Mouse (Mus musculus): ENCODE results near the gene Adgrb2. TPM values are rescaled to one million over a fixed set of nuclear protein-coding genes. Genes with fewer than 3 reads are reported as not detected.

The Adgrb2 gene
- polyA plus RNA-seq, 1 experiment from 2014 or later = 3.6 TPM

DNA sequence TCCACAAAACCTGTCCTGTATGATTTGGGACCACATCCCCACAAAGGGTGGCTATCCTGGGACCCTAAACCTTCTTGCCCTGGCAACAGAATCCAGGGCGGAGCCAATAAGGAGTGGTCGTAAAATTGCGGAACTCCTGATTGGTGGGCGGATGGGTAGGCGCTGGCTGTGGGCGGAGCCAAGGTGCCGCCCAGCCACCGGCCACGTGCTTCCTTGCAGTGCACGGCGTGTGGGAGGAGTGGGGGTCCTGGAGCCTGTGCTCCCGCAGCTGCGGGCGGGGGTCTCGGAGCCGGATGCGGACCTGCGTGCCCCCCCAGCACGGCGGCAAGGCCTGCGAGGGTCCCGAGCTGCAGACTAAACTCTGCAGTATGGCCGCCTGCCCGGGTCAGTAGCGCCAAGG, 21.9 kb downstream of the Adgrb2 start:
- H3K4me3 ChIP-seq (replicated peaks) = peak overlapping the region; percentile 36
- H3K27ac ChIP-seq = no peak overlapping the region

GRCm38 (mm10) chr4:130009043-130009442, 24.4 kb downstream of the Adgrb2 start:
- H3K36me3 ChIP-seq = peaks cover 12% of the 10 kb centered on the region; the same call in 1 of the 2 replicates
- no peak for ATAC-seq (ENCODE audit: insufficient number of reproducible peaks, insufficient read depth, low FRiP score, low TSS enrichment, low read depth)
- peaks cover 92% of the 10 kb centered on the region for H3K27me3 ChIP-seq
- WGBS = 66% methylated on average over 14 of the region's 14 CpGs
- no peak overlapping the region for H3K4me3 ChIP-seq (replicated peaks)
- no peak overlapping the region for H3K27ac ChIP-seq
- H3K4me2 ChIP-seq = no peak overlapping the region
- H3K9me3 ChIP-seq = no peaks in the 10 kb centered on the region
- H3K4me1 ChIP-seq (replicated peaks) = peaks cover 9% of the 10 kb centered on the region
- no peak overlapping the region for H3K9ac ChIP-seq (replicated peaks)

More for the DNA sequence above, 21.9 kb downstream of the Adgrb2 start:
- no peak for ATAC-seq (ENCODE audit: insufficient number of reproducible peaks, insufficient read depth, low FRiP score, low TSS enrichment, low read depth)
- H3K9me3 ChIP-seq = no peaks in the 10 kb centered on the region
- H3K27me3 ChIP-seq = peaks cover 77% of the 10 kb centered on the region
- WGBS = 17% methylated on average over 25 of the region's 25 CpGs
- peaks cover 5% of the 10 kb centered on the region; the same call in 1 of the 2 replicates for H3K36me3 ChIP-seq
- H3K4me2 ChIP-seq = peak overlapping the region; percentile 64
- H3K4me1 ChIP-seq (replicated peaks) = peaks cover 17% of the 10 kb centered on the region
- H3K9ac ChIP-seq (replicated peaks) = peak overlapping the region; percentile 53

DNA sequence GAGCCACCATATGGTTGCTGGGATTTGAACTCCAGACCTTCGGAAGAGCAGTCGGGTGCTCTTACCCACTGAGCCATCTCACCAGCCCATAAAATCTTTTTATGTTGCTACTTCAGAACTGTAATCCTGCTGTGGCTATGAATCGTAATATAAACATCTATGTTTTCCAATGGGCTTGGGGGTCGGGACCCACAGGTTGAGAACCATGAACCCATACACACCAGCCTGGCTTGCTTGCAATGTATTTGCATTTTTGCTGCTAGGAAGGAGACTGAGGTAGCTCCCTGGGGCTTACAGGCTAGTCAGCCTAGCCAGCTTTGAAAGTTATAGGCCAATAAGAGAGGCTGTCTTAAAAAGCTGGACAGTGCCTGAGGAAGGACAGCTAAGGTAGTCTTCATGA, 26.1 kb downstream of the Adgrb2 start:
- 83% methylated on average over 4 of the region's 4 CpGs for WGBS
- H3K27me3 ChIP-seq = peaks cover 91% of the 10 kb centered on the region
- no peak for ATAC-seq (ENCODE audit: insufficient number of reproducible peaks, insufficient read depth, low FRiP score, low TSS enrichment, low read depth)

DNA sequence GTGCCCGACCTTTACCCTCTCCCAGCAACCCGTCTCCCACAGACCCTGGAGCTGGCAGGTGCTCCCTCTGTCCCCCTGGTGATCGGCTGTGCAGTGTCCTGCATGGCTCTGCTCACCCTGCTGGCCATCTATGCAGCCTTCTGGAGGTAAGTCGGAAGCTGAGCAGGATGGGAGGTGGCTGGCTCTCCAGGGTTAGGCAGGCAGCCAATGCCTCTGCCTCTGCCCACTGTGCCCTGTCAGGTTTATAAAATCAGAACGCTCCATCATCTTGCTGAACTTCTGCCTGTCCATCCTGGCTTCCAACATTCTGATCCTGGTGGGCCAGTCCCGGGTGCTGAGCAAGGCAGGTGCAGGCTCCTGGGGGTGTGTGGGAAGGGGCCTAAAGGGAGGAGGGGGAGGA, 27.6 kb downstream of the Adgrb2 start:
- Histone ChIP-seq H3K27ac (no peak overlapping the region), H3K9me3 (no peaks in the 10 kb centered on the region), H3K27me3 (peaks cover 91% of the 10 kb centered on the region), H3K36me3 (peaks cover 12% of the 10 kb centered on the region; the same call in 1 of the 2 replicates), H3K4me2 (no peak overlapping the region), H3K4me3 (replicated peaks) (no peak overlapping the region), H3K9ac (replicated peaks) (no peak overlapping the region), H3K4me1 (replicated peaks) (no peaks in the 10 kb centered on the region)
- ATAC-seq (ENCODE audit: insufficient number of reproducible peaks, insufficient read depth, low FRiP score, low TSS enrichment, low read depth) = no peak
- WGBS = 76% methylated on average over 6 of the region's 6 CpGs

More for the DNA sequence above, 26.1 kb downstream of the Adgrb2 start:
- H3K27ac ChIP-seq = no peak overlapping the region
- H3K36me3 ChIP-seq = peaks cover 12% of the 10 kb centered on the region; the same call in 1 of the 2 replicates
- no peaks in the 10 kb centered on the region for H3K9me3 ChIP-seq
- no peak overlapping the region for H3K9ac ChIP-seq (replicated peaks)
- peaks cover 9% of the 10 kb centered on the region for H3K4me1 ChIP-seq (replicated peaks)
- no peak overlapping the region for H3K4me3 ChIP-seq (replicated peaks)
- H3K4me2 ChIP-seq = no peak overlapping the region

DNA sequence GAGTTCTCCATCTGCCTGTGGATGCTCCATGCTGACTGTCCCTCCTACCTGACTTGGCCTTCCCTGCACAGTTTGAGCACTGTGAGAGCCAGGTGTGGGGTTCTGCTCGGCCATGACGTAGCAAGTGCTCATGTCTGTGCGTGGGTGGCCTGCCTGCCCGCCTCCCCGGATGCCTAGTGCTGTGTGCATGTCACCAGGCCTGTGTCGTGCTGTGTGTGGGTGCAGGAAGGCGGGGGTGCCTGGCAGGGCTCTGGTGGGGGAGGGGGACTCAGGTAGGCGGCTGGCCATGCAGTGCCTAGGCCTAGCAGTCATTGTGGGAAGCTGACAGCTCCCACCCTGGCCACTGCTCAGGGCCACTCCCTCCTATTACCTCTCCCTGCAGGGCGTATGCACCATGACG, 28.4 kb downstream of the Adgrb2 start:
- Histone ChIP-seq H3K27me3 (peaks cover 84% of the 10 kb centered on the region), H3K9me3 (no peaks in the 10 kb centered on the region), H3K4me3 (replicated peaks) (no peak overlapping the region), H3K4me2 (no peak overlapping the region), H3K27ac (no peak overlapping the region), H3K9ac (replicated peaks) (no peak overlapping the region), H3K4me1 (replicated peaks) (no peaks in the 10 kb centered on the region), H3K36me3 (peaks cover 12% of the 10 kb centered on the region; the same call in 1 of the 2 replicates)
- WGBS = 56% methylated on average over 10 of the region's 10 CpGs
- ATAC-seq (ENCODE audit: insufficient number of reproducible peaks, insufficient read depth, low FRiP score, low TSS enrichment, low read depth) = no peak

GRCm38 (mm10) chr4:130016010-130016409, 31.3 kb downstream of the Adgrb2 start:
- no peaks in the 10 kb centered on the region for H3K4me1 ChIP-seq (replicated peaks)
- H3K36me3 ChIP-seq = peaks cover 7% of the 10 kb centered on the region; the same call in 1 of the 2 replicates
- 62% methylated on average over 4 of the region's 4 CpGs for whole genome bisulfite sequencing
- no peak overlapping the region for H3K27ac ChIP-seq
- H3K9me3 ChIP-seq = no peaks in the 10 kb centered on the region
- H3K27me3 ChIP-seq = peaks cover 76% of the 10 kb centered on the region
- no peak overlapping the region for H3K4me3 ChIP-seq (replicated peaks)
- no peak overlapping the region for H3K4me2 ChIP-seq
- H3K9ac ChIP-seq (replicated peaks) = no peak overlapping the region
- no peak for ATAC-seq (ENCODE audit: insufficient number of reproducible peaks, insufficient read depth, low FRiP score, low TSS enrichment, low read depth)

DNA sequence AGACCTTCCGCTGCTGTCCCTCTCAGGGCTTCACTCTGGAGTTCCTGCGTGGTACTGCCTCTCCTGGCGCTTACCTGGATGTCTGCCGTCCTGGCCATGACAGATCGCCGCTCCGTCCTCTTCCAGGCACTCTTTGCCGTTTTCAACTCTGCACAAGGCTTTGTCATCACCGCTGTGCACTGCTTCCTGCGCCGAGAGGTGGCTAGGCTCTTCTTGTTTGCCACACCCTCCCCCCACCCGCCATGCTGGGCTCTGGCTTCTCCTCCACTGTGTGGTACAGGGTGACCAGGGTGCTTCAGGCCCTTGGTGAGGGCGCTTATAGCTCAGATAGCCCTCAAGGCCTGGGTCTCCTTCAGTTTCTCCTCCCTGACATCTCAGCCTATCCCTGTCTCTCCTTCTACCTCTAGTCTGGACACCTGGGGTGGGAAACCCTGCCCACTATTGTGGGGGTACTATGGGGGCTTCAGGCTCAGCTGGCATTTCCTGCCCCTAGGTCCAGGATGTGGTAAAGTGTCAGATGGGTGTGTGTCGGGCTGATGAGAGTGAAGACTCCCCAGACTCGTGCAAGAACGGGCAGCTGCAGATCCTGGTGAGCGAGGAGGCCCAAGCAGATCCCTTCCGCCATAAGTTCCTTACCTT, 32.5 kb downstream of the Adgrb2 start:
- WGBS = 71% methylated on average over 18 of the region's 18 CpGs

DNA sequence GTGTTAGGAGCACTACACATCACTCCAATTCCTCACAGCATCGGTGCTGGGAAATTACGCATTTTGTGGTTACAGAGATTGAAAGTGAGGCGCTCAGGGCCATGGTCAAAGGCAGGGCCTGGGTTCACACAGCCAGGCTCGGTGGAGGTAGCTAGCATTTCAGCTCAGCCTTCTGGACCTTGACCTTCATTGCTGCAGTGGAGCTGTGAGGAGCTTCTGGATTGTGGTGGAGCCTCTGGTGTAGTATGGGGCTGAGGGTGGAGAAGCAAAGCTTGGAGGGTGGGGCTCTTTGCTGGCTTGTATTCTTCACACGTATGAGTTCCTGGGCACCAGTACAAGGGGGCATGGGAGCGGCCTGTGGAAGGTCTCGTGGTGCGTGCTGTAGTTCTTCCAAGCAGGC, 38.3 kb downstream of the Adgrb2 start:
- H3K9ac ChIP-seq (replicated peaks) = no peak overlapping the region
- H3K27me3 ChIP-seq = peaks cover 40% of the 10 kb centered on the region
- ATAC-seq (ENCODE audit: insufficient number of reproducible peaks, insufficient read depth, low FRiP score, low TSS enrichment, low read depth) = no peak
- no peak overlapping the region for H3K27ac ChIP-seq
- 83% methylated on average over 8 of the region's 8 CpGs for WGBS
- H3K36me3 ChIP-seq = no peaks in the 10 kb centered on the region
- H3K9me3 ChIP-seq = no peaks in the 10 kb centered on the region
- no peak overlapping the region for H3K4me2 ChIP-seq
- H3K4me3 ChIP-seq (replicated peaks) = no peak overlapping the region
- 0 out of 2 replicates have a peak, but pooled peaks cover 2% of the 10 kb centered on the region for H3K4me1 ChIP-seq (replicated peaks)

More for the DNA sequence above, 32.5 kb downstream of the Adgrb2 start:
- Histone ChIP-seq H3K9ac (replicated peaks) (no peak overlapping the region), H3K27me3 (peaks cover 70% of the 10 kb centered on the region), H3K4me2 (no peak overlapping the region), H3K4me3 (replicated peaks) (no peak overlapping the region), H3K36me3 (peaks cover 2% of the 10 kb centered on the region; the same call in 1 of the 2 replicates), H3K27ac (no peak overlapping the region), H3K4me1 (replicated peaks) (0 out of 2 replicates have a peak, but pooled peaks cover 2% of the 10 kb centered on the region), H3K9me3 (no peaks in the 10 kb centered on the region)
- no peak for ATAC-seq (ENCODE audit: insufficient number of reproducible peaks, insufficient read depth, low FRiP score, low TSS enrichment, low read depth)

- Histone ChIP-seq H3K4me1 (replicated peaks) (0 out of 2 replicates have a peak, but pooled peaks cover 2% of the 10 kb centered on the region), H3K9me3 (no peaks in the 10 kb centered on the region), H3K36me3 (no peaks in the 10 kb centered on the region), H3K9ac (replicated peaks) (no peak overlapping the region), H3K4me2 (no peak overlapping the region), H3K27me3 (peaks cover 35% of the 10 kb centered on the region), H3K27ac (no peak overlapping the region), H3K4me3 (replicated peaks) (no peak overlapping the region)
- ATAC-seq (ENCODE audit: insufficient number of reproducible peaks, insufficient read depth, low FRiP score, low TSS enrichment, low read depth) = no peak
- WGBS = 73% methylated on average over 10 of the region's 10 CpGs
Measured at GRCm38 (mm10) chr4:130023511-130024231, 39.0 kb downstream of the Adgrb2 start.

DNA sequence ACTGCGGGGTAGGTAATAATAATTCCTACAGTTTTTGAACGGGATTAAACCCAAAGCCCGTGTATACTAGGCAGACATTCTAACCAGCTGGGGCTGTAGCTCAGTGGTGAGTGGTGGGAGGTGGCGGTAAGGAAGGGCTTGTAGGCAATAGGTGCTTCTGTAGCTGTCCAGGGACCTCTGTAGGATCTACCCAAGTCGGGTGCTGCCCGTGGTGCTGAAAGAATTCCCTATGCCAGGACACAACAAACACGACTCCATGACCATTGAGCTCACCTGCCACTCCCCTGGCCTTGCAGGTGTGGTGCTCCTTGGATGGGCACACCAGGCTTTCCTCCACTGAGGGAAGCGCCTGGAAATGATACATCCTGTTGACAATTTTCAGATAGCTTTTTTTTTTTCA, 40.9 kb downstream of the Adgrb2 start:
- peaks cover 26% of the 10 kb centered on the region for H3K27me3 ChIP-seq
- H3K27ac ChIP-seq = no peak overlapping the region
- WGBS = 35% methylated on average over 8 of the region's 8 CpGs
- ATAC-seq (ENCODE audit: insufficient number of reproducible peaks, insufficient read depth, low FRiP score, low TSS enrichment, low read depth) = no peak
- H3K4me3 ChIP-seq (replicated peaks) = no peak overlapping the region
- H3K36me3 ChIP-seq = no peaks in the 10 kb centered on the region
- H3K9me3 ChIP-seq = no peaks in the 10 kb centered on the region
- H3K4me1 ChIP-seq (replicated peaks) = 0 out of 2 replicates have a peak, but pooled peaks cover 2% of the 10 kb centered on the region
- no peak overlapping the region for H3K4me2 ChIP-seq
- H3K9ac ChIP-seq (replicated peaks) = no peak overlapping the region

GRCm38 (mm10) chr4:130031146-130031545, 46.5 kb downstream of the Adgrb2 start:
- H3K4me1 ChIP-seq (replicated peaks) = peaks cover 10% of the 10 kb centered on the region
- H3K9ac ChIP-seq (replicated peaks) = no peak overlapping the region
- H3K27me3 ChIP-seq = peaks cover 34% of the 10 kb centered on the region
- no peak overlapping the region for H3K4me2 ChIP-seq
- no peaks in the 10 kb centered on the region for H3K9me3 ChIP-seq
- WGBS = 79% methylated on average over 2 of the region's 2 CpGs
- no peak for ATAC-seq (ENCODE audit: insufficient number of reproducible peaks, insufficient read depth, low FRiP score, low TSS enrichment, low read depth)
- no peak overlapping the region for H3K27ac ChIP-seq
- H3K4me3 ChIP-seq (replicated peaks) = no peak overlapping the region
- no peaks in the 10 kb centered on the region for H3K36me3 ChIP-seq

Measured in limb, embryonic 12.5 days (tissue).